Mouse (Mus musculus): Measurements from ENCODE around the gene Lig1. TPM values are rescaled to one million over a fixed set of nuclear protein-coding genes. Genes with fewer than 3 reads are reported as not detected.

Gene Lig1
- total RNA-seq, 2 experiments from 2014 or later: 7.7 to 9.9 TPM

DNA sequence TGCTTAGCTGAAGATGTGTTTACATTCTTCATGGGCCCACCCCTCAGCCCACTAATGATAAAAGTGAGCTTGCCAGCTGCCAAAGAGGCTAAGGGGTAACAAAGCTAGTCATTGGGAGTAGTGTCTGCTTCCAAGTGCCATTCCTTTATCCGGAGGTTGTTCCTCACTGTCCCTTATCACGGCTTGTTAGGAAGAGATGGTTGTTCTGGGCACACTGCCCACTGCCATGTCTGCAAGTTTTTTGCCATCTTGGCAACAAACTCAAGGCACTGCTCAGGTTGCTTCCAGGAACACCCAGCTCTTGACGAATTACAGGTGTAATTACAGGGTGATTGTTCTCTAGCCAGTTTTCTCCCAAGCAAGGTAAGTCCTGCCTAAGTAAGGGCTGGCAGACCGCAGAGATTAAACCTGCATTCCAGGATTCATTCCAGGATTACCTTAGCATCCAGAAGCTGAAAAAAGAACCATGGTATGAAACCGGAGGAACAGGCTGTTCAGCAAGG lies 37.1 kb downstream of the Lig1 start:
- intact Hi-C loops (cut with DNase I): no loop called here
- H3K27ac ChIP-seq: no peak overlapping the region
- no peak for DNase-seq (ENCODE audit: extremely low spot score in 1 of 2, low spot score in 2 of 2)
- H3K4me3 ChIP-seq: no peak overlapping the region
- no peak for TF ChIP-seq CTCF (IDR thresholded peaks at IDR 0.05)

DNA sequence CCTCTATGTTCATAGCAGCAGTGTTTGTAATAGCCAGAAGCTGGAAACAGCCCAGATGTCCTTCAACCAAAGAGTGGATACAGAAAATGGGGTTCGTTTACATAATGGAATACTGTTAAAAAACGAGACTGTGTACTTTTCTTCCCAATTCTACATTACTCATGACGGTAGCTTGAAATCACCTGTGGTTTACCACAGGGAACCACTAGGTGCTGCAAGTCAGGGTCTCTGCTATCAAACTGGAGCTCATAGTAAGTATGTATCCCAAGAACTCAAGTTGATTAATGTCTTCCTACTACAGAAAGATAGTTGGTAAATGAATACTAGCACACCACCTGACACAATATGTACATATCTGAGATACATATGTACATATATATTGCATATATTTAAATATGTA lies 44.3 kb downstream of the Lig1 start:
- no peak for DNase-seq (ENCODE audit: extremely low spot score in 1 of 2, low spot score in 2 of 2)
- Histone ChIP-seq H3K27ac (no peak overlapping the region), H3K4me3 (no peak overlapping the region)
- TF ChIP-seq CTCF (IDR thresholded peaks at IDR 0.05): no peak
- intact Hi-C loops (cut with DNase I): no loop called here

DNA sequence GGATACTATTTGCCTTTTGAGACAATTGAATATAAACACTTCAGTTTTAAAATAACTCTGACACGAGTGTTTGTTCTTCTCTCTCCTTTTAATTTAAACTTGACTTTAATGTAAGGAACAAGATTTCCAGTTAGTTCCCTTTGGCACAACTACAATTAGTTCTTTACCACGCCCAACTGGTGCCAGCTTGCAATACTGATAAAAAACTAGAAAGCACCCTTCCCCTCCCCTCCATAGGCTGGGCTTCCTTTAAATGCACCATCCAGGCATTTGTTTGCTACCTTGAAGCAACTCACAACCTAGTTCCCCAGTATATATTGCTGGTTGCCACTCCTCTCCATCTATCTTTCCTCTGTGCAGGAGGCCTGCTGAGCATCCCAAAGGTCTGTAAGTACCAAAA lies 47.2 kb downstream of the Lig1 start, which contains the start of gene Pla2g4c:
Gene Pla2g4c, plus strand, starts transcription at position 340 of the 400 bp plus-strand sequence.
- DNase-seq (ENCODE audit: extremely low spot score in 1 of 2, low spot score in 2 of 2): no peak
- TF ChIP-seq CTCF (IDR thresholded peaks at IDR 0.05): no peak
- Histone ChIP-seq H3K27ac (no peak within 1 kb of the TSS), H3K4me3 (no peak within 1 kb of the TSS)
- intact Hi-C loops (cut with DNase I): no loop called here

DNA sequence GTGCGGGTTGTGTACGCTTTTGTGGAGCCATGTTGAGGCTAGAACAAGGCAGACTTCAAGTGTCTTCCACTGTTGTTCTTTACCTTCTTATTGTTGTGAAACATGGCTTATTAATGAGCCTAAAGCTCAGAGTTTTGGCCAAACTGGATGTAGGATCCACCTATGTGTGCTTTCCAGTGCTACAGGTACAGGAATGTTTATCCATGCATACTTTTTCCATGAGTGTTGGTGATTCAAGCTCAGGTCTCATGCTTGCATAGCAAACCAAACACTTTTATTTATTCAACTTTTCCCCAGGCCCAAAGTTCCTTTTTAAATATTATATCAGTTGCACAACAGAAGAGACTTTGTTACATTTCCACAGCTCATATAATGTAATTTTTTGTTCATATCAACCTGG lies 53.5 kb downstream of the Lig1 start:
- no peak for DNase-seq (ENCODE audit: extremely low spot score in 1 of 2, low spot score in 2 of 2)
- Histone ChIP-seq H3K27ac (no peak overlapping the region), H3K4me3 (no peak overlapping the region)
- TF ChIP-seq CTCF (IDR thresholded peaks at IDR 0.05): no peak
- intact Hi-C loops (cut with DNase I): no loop called here

DNA sequence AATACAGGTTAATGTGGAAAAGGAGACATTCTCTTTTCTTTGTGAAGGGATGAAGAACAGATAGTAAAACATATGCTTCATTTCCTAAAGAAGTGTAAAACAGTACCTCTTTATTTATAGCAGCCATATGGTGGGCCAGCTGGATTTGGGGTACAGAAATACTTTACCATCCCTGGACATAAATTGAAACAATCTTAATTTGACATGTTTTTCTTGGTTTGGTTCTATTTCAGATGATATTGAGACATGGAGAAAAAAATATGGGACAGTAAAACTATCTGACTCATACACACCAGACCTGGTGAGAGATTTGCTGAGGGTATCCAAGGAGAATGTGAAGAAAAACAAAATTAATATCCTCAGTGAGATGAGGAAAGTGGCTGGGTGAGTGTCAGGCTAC lies 78.9 kb downstream of the Lig1 start:
- no peak for TF ChIP-seq CTCF (IDR thresholded peaks at IDR 0.05)
- intact Hi-C loops (cut with DNase I): no loop called here
- no peak overlapping the region for H3K4me3 ChIP-seq
- H3K27ac ChIP-seq: no peak overlapping the region
- peak; percentile 9 to 15 for DNase-seq (ENCODE audit: extremely low spot score in 1 of 2, low spot score in 2 of 2)

Other genes with a start within 250 kb of the Lig1 start
- gene Chmp2a, start 242.5 kb upstream of the Lig1 start, total RNA-seq (2021): 100 to 1,000 TPM; 134 to 150 TPM
- 100 to 1,000 TPM; 220 to 227 TPM for gene Ube2m, start 239.0 kb upstream of the Lig1 start, total RNA-seq (2021)
- gene Mzf1, start 222.5 kb upstream of the Lig1 start, total RNA-seq (2021): 10 to 100 TPM; 10.2 to 10.6 TPM
- not detected for gene Vmn1r85, start 182.1 kb upstream of the Lig1 start, total RNA-seq (2021)
- not detected for gene Vmn1r86, start 157.4 kb upstream of the Lig1 start, total RNA-seq (2021)
- not detected for gene Vmn1r87, start 137.1 kb upstream of the Lig1 start, total RNA-seq (2021)
- gene Vmn1r88, start 117.7 kb upstream of the Lig1 start, total RNA-seq (2021): under 1 TPM; 0.07 to 0.16 TPM
- gene Vmn1r89, start 64.3 kb upstream of the Lig1 start, total RNA-seq (2021): not detected
- 10 to 100 TPM; 15.7 to 16.5 TPM for gene Zswim9, start 1.4 kb downstream of the Lig1 start, total RNA-seq (2021)
- gene Pla2g4c, start 47.4 kb downstream of the Lig1 start, total RNA-seq (2021): under 1 TPM in 1 of 2 experiments, not detected in 1; 0.79 TPM
- 1 to 10 TPM in 1 of 2 experiments, under 1 TPM in 1; 0.56 to 1.9 TPM for gene Cabp5, start 120.8 kb downstream of the Lig1 start, total RNA-seq (2021)
- under 1 TPM in 1 of 2 experiments, not detected in 1; 0.44 TPM for gene Bsph1, start 173.6 kb downstream of the Lig1 start, total RNA-seq (2021)